Mouse (Mus musculus): ENCODE measurements around the gene Snx15.

Gene Snx15

GRCm38 (mm10) chr19:6071261-6071660 lies 56.8 kb downstream of the Snx15 start:
- no peak for DNase-seq (ENCODE audit: low read depth, low spot score)

- no peak for DNase-seq (ENCODE audit: low read depth, low spot score)
Observed at GRCm38 (mm10) chr19:6070571-6071250, 57.4 kb downstream of the Snx15 start.

DNA sequence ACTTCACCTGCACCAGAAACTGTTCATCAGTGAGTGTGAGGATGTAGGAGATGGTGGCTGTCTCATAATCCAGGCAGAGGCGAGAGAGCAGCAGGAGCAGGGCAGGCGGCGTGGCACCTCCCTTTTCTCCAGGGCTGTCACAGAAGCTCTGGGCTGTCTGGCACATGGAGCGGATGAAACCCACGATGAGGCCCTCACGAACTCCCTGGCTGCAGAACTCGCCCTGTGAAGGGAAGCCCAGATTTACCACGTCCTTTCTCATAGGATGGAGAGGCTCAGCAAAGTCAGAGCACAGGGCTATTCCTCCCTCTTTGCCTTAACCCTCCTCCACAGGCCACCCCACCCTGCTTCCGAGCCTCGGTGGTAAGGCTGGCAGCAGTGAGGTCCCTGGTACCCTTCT lies 58.3 kb downstream of the Snx15 start:
- no peak for DNase-seq (ENCODE audit: low read depth, low spot score)
